Mouse (Mus musculus): ENCODE data around the gene Tshz3. TPM values are rescaled to one million over a fixed set of nuclear protein-coding genes. Genes with fewer than 3 reads are reported as not detected.

Gene Tshz3
- polyA plus RNA-seq, 1 experiment from 2014 or later: 2.1 TPM

- no peak overlapping the region for H3K4me3 ChIP-seq
- H3K9me3 ChIP-seq (replicated peaks): no peaks in the 10 kb centered on the region
- H3K4me1 ChIP-seq (replicated peaks): peaks cover 32% of the 10 kb centered on the region
- WGBS: 67% methylated on average over 6 of the region's 6 CpGs
- no peak for ATAC-seq (ENCODE audit: insufficient number of reproducible peaks, low FRiP score)
- H3K27ac ChIP-seq (ENCODE audit: poor library complexity, severe bottlenecking): no peak overlapping the region
- H3K27me3 ChIP-seq (replicated peaks): no peaks in the 10 kb centered on the region
- H3K4me2 ChIP-seq: no peak overlapping the region
- no peak overlapping the region for H3K9ac ChIP-seq
- H3K36me3 ChIP-seq: no peaks in the 10 kb centered on the region
Observed at GRCm38 (mm10) chr7:36710387-36710786, 12.5 kb downstream of the Tshz3 start.

GRCm38 (mm10) chr7:36711766-36712165 lies 13.8 kb downstream of the Tshz3 start:
- H3K4me1 ChIP-seq (replicated peaks): peaks cover 26% of the 10 kb centered on the region

GRCm38 (mm10) chr7:36714323-36714722 lies 16.4 kb downstream of the Tshz3 start:
- Histone ChIP-seq H3K4me3 (no peak overlapping the region), H3K27me3 (replicated peaks) (no peaks in the 10 kb centered on the region), H3K9ac (no peak overlapping the region), H3K4me1 (replicated peaks) (0 out of 2 replicates have a peak, but pooled peaks cover 9% of the 10 kb centered on the region), H3K4me2 (no peak overlapping the region), H3K36me3 (no peaks in the 10 kb centered on the region), H3K27ac (ENCODE audit: poor library complexity, severe bottlenecking) (no peak overlapping the region), H3K9me3 (replicated peaks) (no peaks in the 10 kb centered on the region)
- WGBS: 75% methylated on average over 7 of the region's 7 CpGs
- no peak for ATAC-seq (ENCODE audit: insufficient number of reproducible peaks, low FRiP score)

More at GRCm38 (mm10) chr7:36711766-36712165, 13.8 kb downstream of the Tshz3 start:
- no peaks in the 10 kb centered on the region for H3K27me3 ChIP-seq (replicated peaks)
- H3K27ac ChIP-seq (ENCODE audit: poor library complexity, severe bottlenecking): no peak overlapping the region
- no peak overlapping the region for H3K4me2 ChIP-seq
- H3K4me3 ChIP-seq: no peak overlapping the region
- no peak for ATAC-seq (ENCODE audit: insufficient number of reproducible peaks, low FRiP score)
- H3K36me3 ChIP-seq: no peaks in the 10 kb centered on the region
- 51% methylated on average over 2 of the region's 2 CpGs for WGBS
- no peak overlapping the region for H3K9ac ChIP-seq
- H3K9me3 ChIP-seq (replicated peaks): no peaks in the 10 kb centered on the region

- Histone ChIP-seq H3K9me3 (replicated peaks) (no peaks in the 10 kb centered on the region), H3K36me3 (no peaks in the 10 kb centered on the region), H3K4me1 (replicated peaks) (0 out of 2 replicates have a peak, but pooled peaks cover 9% of the 10 kb centered on the region), H3K27me3 (replicated peaks) (no peaks in the 10 kb centered on the region), H3K9ac (no peak overlapping the region), H3K4me2 (no peak overlapping the region), H3K27ac (ENCODE audit: poor library complexity, severe bottlenecking) (no peak overlapping the region), H3K4me3 (no peak overlapping the region)
- 42% methylated on average over 6 of the region's 6 CpGs for WGBS
- 0 out of 2 replicates have a peak, but pooled peaks have one; percentile 42 for ATAC-seq (ENCODE audit: insufficient number of reproducible peaks, low FRiP score)
Observed at GRCm38 (mm10) chr7:36717192-36717591, 19.3 kb downstream of the Tshz3 start.

GRCm38 (mm10) chr7:36720830-36721229 lies 22.9 kb downstream of the Tshz3 start:
- H3K27ac ChIP-seq (ENCODE audit: poor library complexity, severe bottlenecking): no peak overlapping the region
- no peak overlapping the region for H3K4me3 ChIP-seq
- no peaks in the 10 kb centered on the region for H3K27me3 ChIP-seq (replicated peaks)
- H3K36me3 ChIP-seq: no peaks in the 10 kb centered on the region
- WGBS: 61% methylated on average over 9 of the region's 9 CpGs
- H3K4me1 ChIP-seq (replicated peaks): no peaks in the 10 kb centered on the region
- H3K4me2 ChIP-seq: no peak overlapping the region
- no peak overlapping the region for H3K9ac ChIP-seq
- no peaks in the 10 kb centered on the region for H3K9me3 ChIP-seq (replicated peaks)
- no peak for ATAC-seq (ENCODE audit: insufficient number of reproducible peaks, low FRiP score)

- no peak overlapping the region for H3K9ac ChIP-seq
- H3K36me3 ChIP-seq: no peaks in the 10 kb centered on the region
- WGBS: 75% methylated on average over 14 of the region's 14 CpGs
- no peaks in the 10 kb centered on the region for H3K4me1 ChIP-seq (replicated peaks)
- no peaks in the 10 kb centered on the region for H3K27me3 ChIP-seq (replicated peaks)
- no peak overlapping the region for H3K27ac ChIP-seq (ENCODE audit: poor library complexity, severe bottlenecking)
- H3K4me2 ChIP-seq: no peak overlapping the region
- no peak overlapping the region for H3K4me3 ChIP-seq
- ATAC-seq (ENCODE audit: insufficient number of reproducible peaks, low FRiP score): no peak
- H3K9me3 ChIP-seq (replicated peaks): no peaks in the 10 kb centered on the region
Observed at GRCm38 (mm10) chr7:36736303-36737050, 38.6 kb downstream of the Tshz3 start.

GRCm38 (mm10) chr7:36751480-36751879 lies 53.6 kb downstream of the Tshz3 start:
- Histone ChIP-seq H3K4me1 (replicated peaks) (peaks cover 7% of the 10 kb centered on the region), H3K27me3 (replicated peaks) (no peaks in the 10 kb centered on the region), H3K27ac (ENCODE audit: poor library complexity, severe bottlenecking) (no peak overlapping the region), H3K4me2 (no peak overlapping the region), H3K4me3 (no peak overlapping the region), H3K9me3 (replicated peaks) (no peaks in the 10 kb centered on the region), H3K36me3 (no peaks in the 10 kb centered on the region), H3K9ac (no peak overlapping the region)
- WGBS: 94% methylated on average over 2 of the region's 2 CpGs
- no peak for ATAC-seq (ENCODE audit: insufficient number of reproducible peaks, low FRiP score)

- WGBS: 79% methylated on average over 8 of the region's 8 CpGs
Observed at GRCm38 (mm10) chr7:36767501-36768092, 69.7 kb downstream of the Tshz3 start.

GRCm38 (mm10) chr7:36773086-36773485 lies 75.2 kb downstream of the Tshz3 start:
- H3K4me1 ChIP-seq (replicated peaks): no peaks in the 10 kb centered on the region
- no peak overlapping the region for H3K4me3 ChIP-seq
- no peak overlapping the region for H3K9ac ChIP-seq
- H3K4me2 ChIP-seq: no peak overlapping the region
- WGBS: 84% methylated on average over 7 of the region's 7 CpGs
- H3K27ac ChIP-seq (ENCODE audit: poor library complexity, severe bottlenecking): no peak overlapping the region
- no peak for ATAC-seq (ENCODE audit: insufficient number of reproducible peaks, low FRiP score)
- H3K27me3 ChIP-seq (replicated peaks): no peaks in the 10 kb centered on the region
- peaks cover 22% of the 10 kb centered on the region for H3K36me3 ChIP-seq
- no peaks in the 10 kb centered on the region for H3K9me3 ChIP-seq (replicated peaks)

More at GRCm38 (mm10) chr7:36767501-36768092, 69.7 kb downstream of the Tshz3 start:
- H3K27ac ChIP-seq (ENCODE audit: poor library complexity, severe bottlenecking): no peak overlapping the region
- H3K4me2 ChIP-seq: no peak overlapping the region
- ATAC-seq (ENCODE audit: insufficient number of reproducible peaks, low FRiP score): no peak
- H3K27me3 ChIP-seq (replicated peaks): no peaks in the 10 kb centered on the region
- no peak overlapping the region for H3K4me3 ChIP-seq
- peaks cover 22% of the 10 kb centered on the region for H3K36me3 ChIP-seq
- no peaks in the 10 kb centered on the region for H3K9me3 ChIP-seq (replicated peaks)
- H3K4me1 ChIP-seq (replicated peaks): peaks cover 4% of the 10 kb centered on the region; the same call in 1 of the 2 replicates
- no peak overlapping the region for H3K9ac ChIP-seq

- WGBS: 73% methylated on average over 4 of the region's 4 CpGs
- Histone ChIP-seq H3K27ac (ENCODE audit: poor library complexity, severe bottlenecking) (no peak overlapping the region), H3K9me3 (replicated peaks) (0 out of 2 replicates have a peak, but pooled peaks cover 4% of the 10 kb centered on the region), H3K4me2 (no peak overlapping the region), H3K36me3 (no peaks in the 10 kb centered on the region), H3K4me3 (no peak overlapping the region), H3K4me1 (replicated peaks) (no peaks in the 10 kb centered on the region), H3K27me3 (replicated peaks) (no peaks in the 10 kb centered on the region), H3K9ac (no peak overlapping the region)
- no peak for ATAC-seq (ENCODE audit: insufficient number of reproducible peaks, low FRiP score)
Observed at GRCm38 (mm10) chr7:36776956-36777355, 79.0 kb downstream of the Tshz3 start.

GRCm38 (mm10) chr7:36778456-36778855 lies 80.5 kb downstream of the Tshz3 start:
- WGBS: 89% methylated on average over 11 of the region's 11 CpGs
- no peaks in the 10 kb centered on the region for H3K4me1 ChIP-seq (replicated peaks)
- no peak overlapping the region for H3K4me3 ChIP-seq
- H3K27me3 ChIP-seq (replicated peaks): no peaks in the 10 kb centered on the region
- no peak overlapping the region for H3K4me2 ChIP-seq
- 0 out of 2 replicates have a peak, but pooled peaks cover 4% of the 10 kb centered on the region for H3K9me3 ChIP-seq (replicated peaks)
- no peak overlapping the region for H3K9ac ChIP-seq
- H3K36me3 ChIP-seq: no peaks in the 10 kb centered on the region
- H3K27ac ChIP-seq (ENCODE audit: poor library complexity, severe bottlenecking): no peak overlapping the region
- no peak for ATAC-seq (ENCODE audit: insufficient number of reproducible peaks, low FRiP score)

Data from heart, embryonic 12.5 days (tissue).